Mouse (Mus musculus) left cerebral cortex, adult 2 months (tissue): ENCODE measurements around the gene Rfc2. TPM values are rescaled to one million over a fixed set of nuclear protein-coding genes. Genes with fewer than 3 reads are reported as not detected.
A peak's percentile ranks its signal among the peaks of the same experiment; 100 is the strongest.
"Not testable (repeated sequence)": the region's sequence is repeated elsewhere in the genome, so short reads cannot be mapped to it uniquely, and the experiment has no call there.

Source experiments
- DNase-seq, 2 experiments: peaks; one replicate each; pipeline ENCODE4 v3.0.0; 2021 to 2022; ENCODE audit warnings: low spot score in 2 of 2, mixed read lengths in 1 of 2; ENCODE audit errors: extremely low spot score in 1 of 2
- H3K27ac ChIP-seq: fragments of 200-600 bp; 2 replicates; pipeline ENCODE4 v1.8.1; 2022
- H3K4me3 ChIP-seq: fragments of 200-600 bp; 2 replicates; pipeline ENCODE4 v1.8.1; 2022
- CTCF ChIP-seq: fragments of 200-600 bp; IDR thresholded peaks from 2 replicates; pipeline ENCODE4 v1.8.1; 2022; ENCODE audit warnings: antibody characterized with exemption, mild to moderate bottlenecking, moderate library complexity
- intact Hi-C: fragments of 180-260 bp; cut with DNase I; formaldehyde crosslinking; loops from one replicate; pipeline ENCODE4 v1.15.1; 2025
- microRNA-seq, 2 experiments: library from miRNA; unstranded; fragments of <30 nt; microRNA quantifications; one replicate each; pipeline ENCODE4 v1.2.0; 2021
- total RNA-seq, 2 experiments: library from RNA; stranded (reverse); gene quantifications; 2 replicates each; pipeline ENCODE4 v1.2.3; 2021

Rfc2 gene
- total RNA-seq, 2 experiments from 2014 or later = 60.0 to 64.2 TPM

- no peak; the same call in 1 of the 2 replicates for TF ChIP-seq CTCF
- intact Hi-C loops = loop anchor here (2.0 kb wide), 1 partner anchor 50 kb away; the partner anchor contains the start of gene Limk1
- Histone ChIP-seq H3K27ac (peak overlapping the region; percentile 97), H3K4me3 (peak overlapping the region; percentile 80)
- DNase-seq = no peak
Observed at GRCm38 (mm10) chr5:134638461-134639268, 57.5 kb downstream of the Rfc2 start.

GRCm38 (mm10) chr5:134639269-134639682, 58.1 kb downstream of the Rfc2 start, which contains the start of gene Eif4h:
Gene Eif4h (minus strand): TSS chr5:134639490.
- peak within 1 kb of the TSS; percentile 98 for H3K27ac ChIP-seq
- intact Hi-C loops = loop anchor here (2.0 kb wide), 1 partner anchor 50 kb away; the partner anchor contains the start of gene Limk1
- DNase-seq = peak; percentile 98 to 99
- TF ChIP-seq CTCF = no peak; the same call in 1 of the 2 replicates
- H3K4me3 ChIP-seq = peak within 1 kb of the TSS; percentile 80

- no peak for DNase-seq
- no peak for TF ChIP-seq CTCF
- intact Hi-C loops = no loop called here
- H3K4me3 ChIP-seq = no peak overlapping the region
- no peak overlapping the region for H3K27ac ChIP-seq
Observed at GRCm38 (mm10) chr5:134640371-134640770, 59.2 kb downstream of the Rfc2 start.

GRCm38 (mm10) chr5:134644121-134644520, 63.0 kb downstream of the Rfc2 start:
- no peak for DNase-seq
- peak; percentile 2; the same call in 1 of the 2 replicates for TF ChIP-seq CTCF
- H3K27ac ChIP-seq = peak overlapping the region; percentile 53
- intact Hi-C loops = no loop called here
- H3K4me3 ChIP-seq = no peak overlapping the region

GRCm38 (mm10) chr5:134644643-134645118, 63.5 kb downstream of the Rfc2 start:
- TF ChIP-seq CTCF = no peak
- intact Hi-C loops = no loop called here
- H3K4me3 ChIP-seq = no peak overlapping the region
- H3K27ac ChIP-seq = peak overlapping the region; percentile 53
- DNase-seq = no peak

- H3K27ac ChIP-seq = no peak overlapping the region
- intact Hi-C loops = no loop called here
- DNase-seq = no peak
- no peak; the same call in 1 of the 2 replicates for TF ChIP-seq CTCF
- H3K4me3 ChIP-seq = no peak overlapping the region
Observed at GRCm38 (mm10) chr5:134646461-134646860, 65.3 kb downstream of the Rfc2 start.

GRCm38 (mm10) chr5:134647394-134647793, 66.2 kb downstream of the Rfc2 start:
- TF ChIP-seq CTCF = no peak
- intact Hi-C loops = no loop called here
- no peak for DNase-seq
- no peak overlapping the region for H3K4me3 ChIP-seq
- H3K27ac ChIP-seq = no peak overlapping the region

GRCm38 (mm10) chr5:134648976-134649375, 67.8 kb downstream of the Rfc2 start:
- intact Hi-C loops, H3K27ac ChIP-seq, H3K4me3 ChIP-seq, DNase-seq: not testable (repeated sequence)

- peak; percentile 57 for TF ChIP-seq CTCF
- peak in 1 of 2 experiments; percentile 29 for DNase-seq
- no peak overlapping the region for H3K4me3 ChIP-seq
- no peak overlapping the region for H3K27ac ChIP-seq
- intact Hi-C loops = loop anchor here (5.0 kb wide), 1 partner anchor 51 kb away; no protein-coding TSS in a partner anchor
Observed at GRCm38 (mm10) chr5:134650926-134651325, 69.8 kb downstream of the Rfc2 start.

Small RNA genes within 50 kb of the gene (microRNA-seq; reads per million reads assigned to microRNA genes)
- gene Mir7228 = 0 reads per million in 2 experiments

Other genes starting within 250 kb of the Rfc2 start
- 10 to 100 TPM; 46.9 to 47.0 TPM for gene Gtf2ird1, start 124.7 kb upstream of the Rfc2 start, total RNA-seq
- gene Clip2, start 28.9 kb upstream of the Rfc2 start, total RNA-seq = 100 to 1,000 TPM; 116 to 123 TPM
- under 1 TPM; 0.21 to 0.34 TPM for gene Syna, start 21.2 kb upstream of the Rfc2 start, total RNA-seq
- 1 to 10 TPM; 3.4 to 3.9 TPM for gene Lat2, start 33.7 kb downstream of the Rfc2 start, total RNA-seq
- gene Eif4h, start 58.1 kb downstream of the Rfc2 start, total RNA-seq = 100 to 1,000 TPM; 319 to 322 TPM
- gene Limk1, start 107.2 kb downstream of the Rfc2 start, total RNA-seq = 10 to 100 TPM; 59.8 to 65.4 TPM
- 10 to 100 TPM; 11.3 to 11.7 TPM for gene Eln, start 166.0 kb downstream of the Rfc2 start, total RNA-seq